Mouse (Mus musculus) lung, embryonic 16.5 days (tissue): ENCODE measurements around the gene Rfk. TPM values are rescaled to one million over a fixed set of nuclear protein-coding genes. Genes with fewer than 3 reads are reported as not detected.

Experiments used
- polyA plus RNA-seq: library from polyadenylated mRNA; unstranded; fragments of >200 nt; fragmentation: Nextera tagmentation; extraction: Ambion mirVana; gene quantifications from 2 replicates; pipeline ENCODE4 v1.2.1, GENCODE M21; 2015

The Rfk gene
- polyA plus RNA-seq, 1 experiment from 2014 or later, result 65.2 TPM

Other genes starting within 250 kb of the Rfk start
- 3.7 and 4.0 TPM in 2 replicates for gene Gcnt1, start 21.2 kb upstream of the Rfk start, polyA plus RNA-seq